Mouse (Mus musculus): ENCODE results near the gene Gm13288.
"Not testable (repeated sequence)": the region's sequence is repeated elsewhere in the genome, so short reads cannot be mapped to it uniquely, and the experiment has no call there.

GRCm38 (mm10) chr4:88791250-88791649 is 14.1 kb upstream of the Gm13288 start, which contains the start of gene Gm13278:
- TF ChIP-seq GATA1, TAL1 (IDR thresholded peaks at IDR 0.05; ENCODE audit: low read length): not testable (repeated sequence)

All from erythroblast, embryonic 14.5 days (primary cell).